Mouse (Mus musculus): ENCODE data around the gene Mipep. TPM values are rescaled to one million over a fixed set of nuclear protein-coding genes. Genes with fewer than 3 reads are reported as not detected.
A peak's percentile ranks its signal among the peaks of the same experiment; 100 is the strongest.

The Mipep gene
- total RNA-seq, 4 experiments from 2014 or later: 38.3 to 40.6 (median 40.1) TPM

DNA sequence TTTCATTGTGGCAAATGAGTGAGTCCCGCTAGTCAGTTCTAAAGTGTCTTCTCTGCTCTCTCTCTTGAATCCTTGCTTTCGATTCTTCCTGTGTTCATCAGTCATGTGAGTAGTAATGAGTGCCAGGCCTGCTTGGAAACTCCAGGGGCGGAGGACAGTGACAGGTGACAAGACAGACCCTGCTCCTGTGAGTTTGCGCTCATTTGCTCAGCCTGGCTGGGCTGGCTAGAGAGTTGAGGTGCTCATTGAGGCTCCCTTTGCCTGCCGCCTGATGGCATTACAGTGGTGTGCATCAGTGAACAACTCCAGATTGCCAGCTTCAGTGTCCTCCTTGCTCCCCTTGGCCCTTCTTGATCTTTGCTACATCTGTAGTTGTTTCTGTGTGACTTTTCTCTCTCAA, 97.7 kb downstream of the Mipep start:
- no peak for DNase-seq

GRCm38 (mm10) chr14:60882681-60883080, 98.3 kb downstream of the Mipep start:
- no peak for DNase-seq

GRCm38 (mm10) chr14:60885361-60885950, 101.1 kb downstream of the Mipep start:
- no peak for DNase-seq

GRCm38 (mm10) chr14:60893882-60894281, 109.5 kb downstream of the Mipep start:
- DNase-seq: no peak

- DNase-seq: no peak
These were observed 111.0 kb downstream of the Mipep start for GRCm38 (mm10) chr14:60895172-60896000.

- DNase-seq: no peak
These were observed 113.8 kb downstream of the Mipep start for GRCm38 (mm10) chr14:60898086-60898667.

- DNase-seq: no peak
These were observed 120.1 kb downstream of the Mipep start for GRCm38 (mm10) chr14:60904501-60904900.

GRCm38 (mm10) chr14:60906421-60907374, 122.3 kb downstream of the Mipep start:
- DNase-seq: peak; percentile 38

- peak; percentile 46 for DNase-seq
These were observed 125.0 kb downstream of the Mipep start for GRCm38 (mm10) chr14:60909351-60909750.

DNA sequence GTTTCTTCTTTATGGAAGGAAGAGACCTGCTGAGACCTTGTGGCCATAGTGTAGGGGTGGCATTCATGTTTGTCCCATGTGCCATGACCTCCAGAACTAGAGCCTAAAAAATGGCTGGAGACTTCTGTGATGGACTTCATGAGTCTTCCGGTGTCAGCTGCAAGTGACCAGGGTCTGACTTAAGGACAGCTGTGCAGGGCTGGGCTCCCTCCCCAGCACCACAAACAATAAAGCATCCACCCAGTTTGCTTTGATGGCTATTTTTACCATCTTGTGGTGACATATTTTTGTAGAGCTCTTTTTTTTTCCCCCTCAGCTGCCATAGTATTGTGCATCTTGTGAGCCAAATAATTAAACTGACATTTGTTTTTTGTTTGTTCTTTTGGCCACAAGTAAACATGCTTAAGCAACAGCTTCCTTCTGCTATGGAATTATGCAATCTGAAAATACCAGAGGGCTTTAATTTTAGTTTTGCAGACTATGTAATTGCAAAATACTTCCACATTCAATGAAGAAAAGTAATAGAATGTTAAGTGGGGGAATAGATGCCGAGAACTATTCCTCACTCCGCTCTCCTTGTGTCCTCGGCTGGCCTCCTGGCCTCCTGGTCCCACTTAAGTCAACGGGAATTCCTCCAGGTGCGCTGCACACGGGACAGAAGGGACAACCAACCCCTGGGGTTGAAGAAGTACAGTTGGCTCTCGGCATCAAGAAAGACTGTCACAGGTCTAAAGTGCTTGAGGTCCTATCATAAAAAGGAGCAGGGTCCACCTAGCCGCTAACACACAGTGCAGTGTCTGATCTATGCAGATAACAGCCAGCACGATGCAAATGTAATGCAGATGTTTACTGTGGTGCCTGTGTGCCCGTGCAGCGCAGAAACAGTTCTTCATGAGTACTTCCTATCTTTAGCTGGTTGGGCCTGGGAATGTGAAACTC, 126.4 kb downstream of the Mipep start:
- DNase-seq: no peak

DNA sequence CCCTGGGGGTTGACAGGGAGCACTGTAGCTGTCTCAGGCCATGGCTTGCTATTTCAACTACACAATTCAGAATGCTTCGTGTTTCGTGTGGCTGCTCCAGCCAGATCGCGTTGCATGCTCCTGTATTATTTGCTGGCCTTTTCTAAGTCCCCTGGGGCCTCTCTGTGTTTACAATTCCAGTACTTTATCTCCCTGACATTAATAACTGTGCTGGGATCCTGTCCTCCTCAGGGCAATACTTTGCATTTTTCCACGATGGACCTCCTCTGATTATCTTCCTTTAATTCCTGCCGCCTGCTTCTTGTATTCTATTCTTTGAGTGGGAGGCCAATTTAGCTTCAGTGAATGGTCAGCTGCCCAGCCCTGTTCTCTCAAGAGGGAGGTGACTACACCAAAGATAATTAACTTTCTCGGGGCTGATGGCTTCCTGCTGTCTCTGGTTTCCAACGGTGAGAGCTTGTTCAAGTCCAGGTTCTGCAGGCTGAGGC, 128.7 kb downstream of the Mipep start:
- DNase-seq: no peak

DNA sequence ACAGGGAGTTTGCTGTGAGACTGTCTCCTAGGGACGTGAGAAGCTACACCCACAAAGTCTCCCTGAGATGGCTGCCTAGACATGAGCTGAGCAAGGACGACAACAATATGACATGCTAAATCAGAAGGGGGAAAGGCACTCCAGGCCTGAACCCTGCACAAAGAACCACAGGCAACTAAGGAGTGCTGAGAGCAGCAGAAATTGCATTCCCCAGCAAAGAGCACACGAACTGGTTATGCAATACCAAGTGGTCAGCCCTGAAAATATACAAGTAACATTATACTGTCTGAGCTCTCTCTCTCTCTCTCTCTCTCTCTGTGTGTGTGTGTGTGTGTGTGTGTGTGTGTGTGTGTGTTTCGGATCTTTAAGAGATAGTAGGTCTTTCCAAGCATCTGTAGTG, 132.3 kb downstream of the Mipep start:
- DNase-seq: no peak

DNA sequence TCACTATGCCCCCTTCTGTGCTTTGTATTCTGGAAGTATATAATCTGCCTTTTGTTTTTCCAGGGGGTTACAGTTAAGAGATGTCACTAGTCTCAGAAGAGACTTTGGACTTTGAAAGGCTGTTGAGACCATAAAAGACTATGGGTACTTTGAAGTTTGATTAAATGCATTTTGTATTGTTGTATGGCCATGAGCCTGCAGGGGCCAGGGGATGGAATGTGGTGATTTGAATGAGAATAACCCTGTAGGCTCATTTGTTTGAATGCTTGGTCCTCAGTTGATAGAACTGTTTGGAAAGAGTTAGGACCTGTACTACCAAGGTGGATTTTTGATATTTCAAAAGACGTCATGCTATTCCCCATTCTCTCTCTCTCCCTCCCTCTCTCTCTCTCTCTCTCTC, 141.6 kb downstream of the Mipep start:
- DNase-seq: no peak

GRCm38 (mm10) chr14:60935705-60936104, 151.3 kb downstream of the Mipep start:
- no peak for DNase-seq

GRCm38 (mm10) chr14:60937481-60938039, 153.2 kb downstream of the Mipep start:
- no peak for DNase-seq

Other genes starting within 250 kb of the Mipep start
- gene Spata13, start 150.6 kb upstream of the Mipep start, total RNA-seq (2022): 100 to 1,000 TPM; 152 to 256 (median 184) TPM
- 1 to 10 TPM; 2.3 to 6.0 (median 2.7) TPM for gene C1qtnf9, start 16.4 kb upstream of the Mipep start, total RNA-seq (2022)

All from adrenal gland, adult 8-10 months (tissue).